11 mouse cellular contexts compared by ENCODE assay signal in genomic region chr15:84366574-84366989, GRCm38 (mm10). TPM values are rescaled to one million over a fixed set of nuclear protein-coding genes. Genes with fewer than 3 reads are reported as not detected.
DNase-seq lines count a peak whose midpoint lies in the region; ATAC-seq lines count a peak whose summit lies in the region.
"Had no signal": no experiment of that assay in that cellular context is flagged by ENCODE, and none has a peak within 500 bp of the region (broad histone marks: within the 10 kb centered on the region; RNA-seq: fewer than 3 reads in every experiment).

No protein-coding gene starts in this region.

- peak; percentile 22 for DNase-seq in cerebellum, adult 11 months
- DNase-seq in neural tube, embryonic 10.5 days (ENCODE audit: extremely low spot score, low spot score), result no peak
- peak; percentile 41 for DNase-seq in layer of hippocampus, adult 9-10 months (ENCODE audit: low spot score)
- peak; percentile 45 for DNase-seq in telencephalon, adult 2 months (ENCODE audit: low read depth, low spot score)
- DNase-seq in heart, postnatal 25 days (ENCODE audit: low spot score), result no peak
- DNase-seq in B cell, adult 2 months, result no peak
- DNase-seq: liver had no signal

- no peak overlapping the region for H3K4me2 ChIP-seq in neural tube, embryonic 14.5 days (ENCODE audit: low read depth, low read length)
- H3K4me2 ChIP-seq: embryonic facial prominence, embryonic 12.5 days; midbrain, embryonic 15.5 days had no signal

- no peaks in the 10 kb centered on the region for H3K36me3 ChIP-seq in neural tube, embryonic 14.5 days (ENCODE audit: control insufficient read depth, insufficient read depth, low read length)
- H3K36me3 ChIP-seq: embryonic facial prominence, embryonic 12.5 days; midbrain, embryonic 15.5 days had no signal

- intact Hi-C loops in heart, postnatal 25 days (cut with DNase I), result no loop called here

- ATAC-seq in cerebellum, adult (ENCODE audit: insufficient number of reproducible peaks, low FRiP score, low TSS enrichment), result no peak
- ATAC-seq in neural tube, embryonic 14.5 days (ENCODE audit: low read depth), result 0 out of 2 replicates have a peak, but pooled peaks have one; percentile 58
- ATAC-seq: midbrain, embryonic 15.5 days had no signal

- H3K27ac ChIP-seq in neural tube, embryonic 14.5 days (ENCODE audit: low read depth, low read length), result no peak overlapping the region
- H3K27ac ChIP-seq: embryonic facial prominence, embryonic 12.5 days; midbrain, embryonic 15.5 days had no signal

- WGBS in neural tube, embryonic 14.5 days, result 73% methylated on average over 10 of the region's 10 CpGs

- no peaks in the 10 kb centered on the region for H3K27me3 ChIP-seq in neural tube, embryonic 14.5 days (ENCODE audit: control insufficient read depth, insufficient read depth, low read length)
- H3K27me3 ChIP-seq: embryonic facial prominence, embryonic 12.5 days; midbrain, embryonic 15.5 days had no signal

- H3K9ac ChIP-seq in neural tube, embryonic 14.5 days (replicated peaks; ENCODE audit: low read depth, low read length), result no peak overlapping the region
- H3K9ac ChIP-seq: embryonic facial prominence, embryonic 12.5 days; midbrain, embryonic 15.5 days had no signal

- H3K4me1 ChIP-seq in neural tube, embryonic 14.5 days (ENCODE audit: control insufficient read depth, insufficient read depth, low read length), result 0 out of 2 replicates have a peak, but pooled peaks cover 2% of the 10 kb centered on the region
- H3K4me1 ChIP-seq: embryonic facial prominence, embryonic 12.5 days; midbrain, embryonic 15.5 days had no signal

- no peaks in the 10 kb centered on the region for H3K9me3 ChIP-seq in neural tube, embryonic 14.5 days (ENCODE audit: control insufficient read depth, low read length)
- H3K9me3 ChIP-seq: embryonic facial prominence, embryonic 12.5 days; midbrain, embryonic 15.5 days had no signal

- H3K4me3 ChIP-seq in neural tube, embryonic 14.5 days (ENCODE audit: low read depth, low read length), result no peak overlapping the region
- H3K4me3 ChIP-seq: embryonic facial prominence, embryonic 12.5 days; midbrain, embryonic 15.5 days had no signal

RNA-seq across cellular contexts. Expression of gene Parvg, which starts 42.8 kb away (rescaled TPM):
- 0.40 and 1.1 TPM in 2 replicates for polyA plus RNA-seq in neural tube, embryonic 14.5 days (2014; fragmentation: Nextera tagmentation; extraction: Ambion mirVana)
- total RNA-seq in heart, postnatal 25 days (2021), result 1 to 10 TPM; 1.3 to 1.4 TPM

Comparison
In these comparisons a context has a peak if more than half of its experiments do, and no peak if none do; other contexts are left out.
1. DNase-seq: peak in cerebellum, adult 11 months (single experiment), layer of hippocampus, adult 9-10 months (single experiment) and telencephalon, adult 2 months (single experiment); none in neural tube, embryonic 10.5 days (single experiment), heart, postnatal 25 days (single experiment) and B cell, adult 2 months (0 of 2).